Mouse (Mus musculus) cerebellum, adult 2 months (tissue): ENCODE results near the gene Nos2.

Source experiments
- CTCF ChIP-seq: fragments of 200-500 bp; IDR thresholded peaks from 2 replicates; pipeline ENCODE4 v1.5.1; 2011; ENCODE audit warnings: low read depth, mild to moderate bottlenecking, control low read depth, low read length, moderate library complexity, borderline replicate concordance; ENCODE audit not compliant: insufficient read depth
- POLR2A ChIP-seq: fragments of 200-500 bp; IDR thresholded peaks from 2 replicates; pipeline ENCODE4 v1.6.1; 2011; ENCODE audit warnings: low read length, control low read depth, borderline replicate concordance; ENCODE audit not compliant: insufficient read depth

DNA sequence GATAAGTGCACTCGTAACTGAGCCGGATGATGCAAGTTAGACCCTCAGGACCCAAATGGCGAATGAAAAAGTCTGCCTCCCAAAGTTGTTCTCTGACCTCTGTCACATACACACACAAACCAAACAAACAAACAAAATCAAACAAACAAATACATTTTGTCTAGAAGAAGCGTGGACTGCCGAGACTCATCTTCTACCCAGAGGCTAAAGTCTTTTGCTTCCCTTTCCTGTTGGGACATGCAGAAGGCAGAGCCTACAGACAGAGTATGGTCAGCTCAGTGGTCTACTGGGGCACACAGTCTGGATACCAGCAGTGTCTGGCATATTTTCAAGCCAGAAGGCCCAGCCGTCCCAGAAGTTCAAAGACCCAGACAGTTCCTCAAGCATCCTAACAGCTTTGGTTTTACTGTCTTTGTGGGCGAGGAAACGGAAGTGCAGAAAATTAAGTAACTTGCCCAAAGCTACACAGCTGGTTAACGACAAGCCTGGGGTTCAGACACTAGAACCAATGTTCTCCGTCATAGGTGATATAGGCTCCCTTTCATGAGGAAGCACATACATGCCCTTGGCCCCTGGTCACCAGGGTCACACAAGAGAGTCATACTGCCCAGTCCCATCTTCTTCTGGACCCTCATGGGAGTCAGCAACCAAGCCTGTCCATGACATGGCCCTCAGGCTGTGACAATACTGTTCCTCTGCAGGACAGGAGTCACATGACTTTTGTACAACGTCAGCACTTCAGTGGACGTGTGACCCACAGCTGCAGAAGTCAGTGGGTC lies 62.1 kb downstream of the Nos2 start:
- TF ChIP-seq CTCF (no peak), POLR2A (no peak)
